Mouse (Mus musculus): ENCODE measurements at regions not wholly inside any gene's neighbourhood (a gene's known extent, or its start where the extent isn't known, plus 50 kb on each side); places are given as distances from the start of the nearest gene placed in this dataset.
A peak's percentile ranks its signal among the peaks of the same experiment; 100 is the strongest.

DNA sequence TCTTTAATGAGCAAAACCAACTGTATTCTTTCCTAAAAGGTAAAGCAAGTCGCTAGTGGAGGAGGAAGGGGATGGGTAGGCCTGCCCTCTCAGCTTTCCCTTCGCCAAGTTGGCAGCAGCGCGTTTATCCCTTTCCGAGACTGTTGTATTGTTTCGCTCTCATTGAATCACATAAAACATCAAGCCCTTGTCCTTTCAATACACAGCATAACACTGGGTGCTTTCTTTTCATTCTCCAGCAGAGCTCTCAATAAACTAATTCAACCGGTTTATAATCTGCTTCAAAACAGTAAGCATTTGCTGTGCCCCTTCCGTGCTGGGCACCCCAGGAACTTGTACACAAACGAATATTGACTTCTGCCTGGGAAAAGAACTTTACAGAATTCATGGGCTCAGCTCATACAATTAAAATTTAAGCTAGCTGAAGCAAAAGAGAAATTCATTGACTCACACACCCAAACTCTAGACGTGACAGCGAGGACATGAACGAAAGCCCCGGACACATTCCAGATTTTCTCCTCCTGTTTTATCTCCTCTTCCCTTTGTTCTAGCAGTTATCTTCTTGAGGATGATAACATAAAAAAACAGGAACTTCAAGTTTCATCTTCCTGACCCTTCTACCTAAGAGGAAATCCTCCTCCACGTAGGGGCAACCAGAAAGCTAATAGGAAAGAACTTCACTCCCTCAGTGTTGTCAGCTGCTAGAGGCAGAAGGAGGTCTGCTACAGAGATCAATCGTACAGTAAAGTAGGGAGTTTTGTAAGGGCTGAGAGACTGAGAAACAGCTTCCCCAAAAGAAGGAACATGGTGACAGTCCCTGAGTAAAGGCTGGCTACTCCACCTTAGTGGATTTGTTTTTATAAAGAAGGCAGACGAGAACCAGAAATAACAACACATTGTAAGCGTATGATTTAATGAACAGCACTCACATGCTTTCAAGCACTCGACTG is 177.9 kb downstream of the Kdr start:
- Histone ChIP-seq H3K9me3 (no peaks in the 10 kb centered on the region), H3K4me1 (replicated peaks) (peaks cover 4% of the 10 kb centered on the region; the same call in 1 of the 2 replicates), H3K9ac (no peak overlapping the region), H3K36me3 (no peaks in the 10 kb centered on the region), H3K4me3 (no peak overlapping the region), H3K27me3 (no peaks in the 10 kb centered on the region), H3K4me2 (no peak overlapping the region), H3K27ac (replicated peaks) (peak overlapping the region; percentile 64)
- WGBS = 51% methylated on average over 18 of the region's 18 CpGs
- no peak for ATAC-seq (ENCODE audit: low FRiP score, low read depth)

DNA sequence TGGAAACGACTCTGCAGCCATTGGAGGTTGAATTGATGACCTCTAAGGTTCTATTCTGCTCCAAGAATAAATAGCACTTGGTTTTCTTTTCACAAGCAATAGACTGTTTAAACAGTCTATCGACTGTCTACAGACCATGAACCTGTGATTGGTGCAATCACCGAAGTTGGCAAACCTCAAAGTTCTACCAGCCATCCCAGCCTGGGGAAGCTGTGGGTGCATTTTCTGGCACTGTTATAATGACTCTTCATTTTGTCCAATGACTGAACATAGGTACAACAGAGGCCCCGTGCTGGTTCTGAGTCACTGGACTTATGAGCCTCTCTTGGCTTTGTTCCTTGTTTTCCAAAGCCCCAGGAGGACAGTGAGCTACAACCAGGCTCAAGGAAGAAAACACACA is 178.6 kb downstream of the Kdr start:
- WGBS = 61% methylated on average over 4 of the region's 4 CpGs
- no peak overlapping the region for H3K4me2 ChIP-seq
- H3K4me1 ChIP-seq (replicated peaks) = peaks cover 4% of the 10 kb centered on the region; the same call in 1 of the 2 replicates
- H3K9me3 ChIP-seq = no peaks in the 10 kb centered on the region
- H3K9ac ChIP-seq = no peak overlapping the region
- H3K27ac ChIP-seq (replicated peaks) = peak overlapping the region; percentile 64
- H3K4me3 ChIP-seq = no peak overlapping the region
- no peak for ATAC-seq (ENCODE audit: low FRiP score, low read depth)
- H3K27me3 ChIP-seq = no peaks in the 10 kb centered on the region
- no peaks in the 10 kb centered on the region for H3K36me3 ChIP-seq

DNA sequence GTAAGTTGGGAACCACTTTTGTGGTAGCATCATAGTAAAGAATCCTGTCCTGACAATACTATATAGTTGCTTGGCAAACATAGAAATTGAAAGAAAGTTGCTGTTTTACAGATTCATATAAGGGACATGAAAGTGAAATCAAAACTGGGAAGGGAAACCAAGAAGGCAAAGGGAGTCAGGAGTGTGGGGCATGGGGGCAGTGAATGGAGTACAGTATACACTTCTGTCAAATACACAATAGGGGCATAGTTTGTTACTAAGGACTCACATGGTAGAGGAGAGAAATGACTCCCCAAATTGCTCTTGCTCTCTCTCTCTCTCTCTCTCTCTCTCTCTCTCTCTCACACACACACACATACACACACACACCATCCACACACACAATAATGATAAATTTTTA is 185.1 kb downstream of the Kdr start:
- H3K36me3 ChIP-seq = no peaks in the 10 kb centered on the region
- H3K9me3 ChIP-seq = no peaks in the 10 kb centered on the region
- no peak overlapping the region for H3K4me3 ChIP-seq
- H3K4me1 ChIP-seq (replicated peaks) = no peaks in the 10 kb centered on the region; the same call in 1 of the 2 replicates
- H3K27ac ChIP-seq (replicated peaks) = no peak overlapping the region
- no peak overlapping the region for H3K4me2 ChIP-seq
- no peaks in the 10 kb centered on the region for H3K27me3 ChIP-seq
- no peak for ATAC-seq (ENCODE audit: low FRiP score, low read depth)
- H3K9ac ChIP-seq = no peak overlapping the region

DNA sequence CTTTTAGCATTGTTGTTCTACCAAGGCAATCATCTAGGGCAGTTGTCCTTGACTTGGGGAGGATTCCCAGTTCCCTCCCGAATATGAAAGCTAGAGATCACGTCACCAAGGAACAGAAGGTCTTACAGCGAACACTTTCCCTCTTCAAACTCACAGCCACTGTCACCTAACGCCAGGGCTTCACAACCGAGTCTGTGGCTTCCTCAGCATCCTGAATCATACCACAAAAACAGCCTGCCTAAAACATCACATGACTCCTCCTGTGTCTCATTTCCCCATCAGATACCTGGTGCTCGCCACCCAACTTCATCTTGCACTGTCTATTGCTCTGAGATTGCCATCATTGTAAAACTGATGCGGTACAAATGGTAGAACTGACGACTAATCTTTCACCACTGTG is 186.5 kb downstream of the Kdr start:
- no peak for ATAC-seq (ENCODE audit: low FRiP score, low read depth)
- Histone ChIP-seq H3K27ac (replicated peaks) (no peak overlapping the region), H3K4me2 (no peak overlapping the region), H3K9me3 (no peaks in the 10 kb centered on the region), H3K36me3 (no peaks in the 10 kb centered on the region), H3K4me3 (no peak overlapping the region), H3K9ac (no peak overlapping the region), H3K4me1 (replicated peaks) (no peaks in the 10 kb centered on the region; the same call in 1 of the 2 replicates), H3K27me3 (no peaks in the 10 kb centered on the region)
- 88% methylated on average over 8 of the region's 8 CpGs for WGBS

DNA sequence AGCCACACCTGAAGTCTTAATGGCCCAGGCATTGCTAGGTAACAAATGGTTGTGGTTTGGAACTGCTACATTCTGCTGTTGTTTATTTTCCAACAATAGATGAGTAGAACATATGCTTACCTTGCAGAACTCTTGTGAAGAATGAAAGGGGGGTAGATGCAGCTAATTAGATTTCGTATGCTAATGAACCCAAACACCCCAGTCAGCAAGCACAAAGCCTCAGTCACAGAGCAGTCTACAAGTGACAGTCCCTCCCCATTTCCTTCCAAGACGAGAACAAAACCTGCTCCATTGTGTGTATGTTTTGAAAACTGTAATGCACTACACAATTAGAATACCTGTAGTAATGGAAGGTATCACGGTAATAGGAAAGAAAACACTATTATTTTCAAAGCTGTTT is 190.2 kb downstream of the Kdr start:
- Histone ChIP-seq H3K9me3 (no peaks in the 10 kb centered on the region), H3K4me3 (no peak overlapping the region), H3K4me1 (replicated peaks) (no peaks in the 10 kb centered on the region; the same call in 1 of the 2 replicates), H3K27me3 (no peaks in the 10 kb centered on the region), H3K27ac (replicated peaks) (peak overlapping the region; percentile 30; the same call in 1 of the 2 replicates), H3K36me3 (no peaks in the 10 kb centered on the region), H3K4me2 (no peak overlapping the region), H3K9ac (no peak overlapping the region)
- ATAC-seq (ENCODE audit: low FRiP score, low read depth) = no peak
- 27% methylated on average over 3 of the region's 3 CpGs for WGBS

DNA sequence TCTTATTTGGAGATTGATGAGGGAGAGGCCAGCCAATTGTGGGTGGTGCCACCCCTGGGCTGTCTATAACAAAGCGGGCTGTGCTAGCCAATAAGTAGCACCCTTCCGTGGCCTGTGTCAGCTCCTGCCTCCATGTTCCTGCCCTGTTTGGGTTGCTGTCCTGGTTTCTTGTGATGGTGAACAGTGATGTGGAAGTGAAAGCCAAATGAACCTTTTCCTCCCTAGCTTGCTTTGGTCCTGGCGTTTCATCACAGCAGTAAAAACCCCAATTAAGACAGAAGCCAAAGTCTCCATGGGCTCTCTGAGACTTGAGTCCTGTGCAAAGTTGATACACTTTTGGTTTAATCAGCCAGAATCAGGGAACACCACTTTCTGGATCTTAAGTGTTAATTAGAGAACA is 192.1 kb downstream of the Kdr start:
- no peak for ATAC-seq (ENCODE audit: low FRiP score, low read depth)
- Histone ChIP-seq H3K4me3 (no peak overlapping the region), H3K4me2 (no peak overlapping the region), H3K36me3 (no peaks in the 10 kb centered on the region), H3K9ac (no peak overlapping the region), H3K9me3 (no peaks in the 10 kb centered on the region), H3K27ac (replicated peaks) (no peak overlapping the region), H3K4me1 (replicated peaks) (no peaks in the 10 kb centered on the region; the same call in 1 of the 2 replicates), H3K27me3 (no peaks in the 10 kb centered on the region)
- WGBS = 91% methylated on average over 3 of the region's 3 CpGs

DNA sequence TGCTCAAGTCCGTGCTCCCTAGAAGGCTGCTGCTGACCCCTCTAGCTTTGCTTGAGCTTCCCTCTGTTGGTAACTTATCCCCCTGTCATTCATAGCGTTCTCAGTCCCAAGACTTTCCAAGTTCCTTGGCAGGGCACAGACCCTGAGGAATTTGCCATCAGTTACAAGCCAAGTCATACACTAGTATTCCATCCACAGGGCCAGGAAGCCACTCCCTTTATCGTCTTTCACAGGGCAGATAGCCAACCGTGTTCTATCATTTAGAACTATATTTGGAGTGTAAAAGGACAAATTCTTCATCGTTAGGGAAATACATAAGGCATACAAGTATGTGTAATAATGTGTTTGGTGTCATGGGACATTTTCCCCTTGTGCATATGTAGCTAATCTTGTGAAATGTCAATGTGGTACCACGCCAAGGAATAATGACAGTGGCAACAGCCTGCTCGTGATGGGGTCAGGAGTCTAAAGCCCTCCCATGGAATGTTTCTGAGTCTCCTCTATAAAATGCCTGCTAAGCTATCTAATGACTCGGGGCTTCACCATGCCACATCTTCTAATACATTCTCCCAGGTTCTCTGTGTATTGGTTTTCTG is 193.2 kb downstream of the Kdr start:
- no peak for ATAC-seq (ENCODE audit: low FRiP score, low read depth)
- 83% methylated on average over 8 of the region's 8 CpGs for WGBS
- H3K4me2 ChIP-seq = no peak overlapping the region

DNA sequence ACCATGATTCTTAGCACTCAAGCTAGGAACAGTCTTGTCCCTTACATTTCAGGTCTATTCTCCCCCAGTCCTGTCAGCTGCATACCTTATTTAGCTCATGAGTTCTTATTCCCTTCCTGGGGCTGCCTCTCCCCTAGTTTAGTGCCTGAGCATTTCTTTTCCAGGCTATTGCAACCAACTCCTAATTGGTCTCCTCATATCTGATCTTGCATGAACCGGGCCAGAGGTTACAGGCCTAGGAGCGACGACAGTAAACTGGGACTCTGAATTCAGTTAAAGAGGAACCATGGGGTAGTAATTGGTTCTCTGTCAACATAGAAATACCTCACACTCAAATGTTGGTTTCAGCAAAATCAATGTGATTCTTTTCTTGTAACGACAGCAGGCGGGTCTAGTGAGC is 195.9 kb downstream of the Kit start:
- H3K4me3 ChIP-seq = no peak overlapping the region
- no peaks in the 10 kb centered on the region for H3K36me3 ChIP-seq
- 88% methylated on average over 5 of the region's 5 CpGs for WGBS
- H3K9ac ChIP-seq = no peak overlapping the region
- peaks cover 3% of the 10 kb centered on the region; the same call in 1 of the 2 replicates for H3K9me3 ChIP-seq
- no peak for ATAC-seq (ENCODE audit: low FRiP score, low read depth)
- no peak overlapping the region for H3K27ac ChIP-seq (replicated peaks)
- no peak overlapping the region for H3K4me2 ChIP-seq
- no peaks in the 10 kb centered on the region for H3K27me3 ChIP-seq
- no peaks in the 10 kb centered on the region for H3K4me1 ChIP-seq (replicated peaks)

More for the DNA sequence above, 193.2 kb downstream of the Kdr start:
- Histone ChIP-seq H3K4me1 (replicated peaks) (no peaks in the 10 kb centered on the region; the same call in 1 of the 2 replicates), H3K27ac (replicated peaks) (no peak overlapping the region), H3K36me3 (no peaks in the 10 kb centered on the region), H3K9ac (no peak overlapping the region), H3K4me3 (no peak overlapping the region), H3K27me3 (no peaks in the 10 kb centered on the region), H3K9me3 (no peaks in the 10 kb centered on the region)

DNA sequence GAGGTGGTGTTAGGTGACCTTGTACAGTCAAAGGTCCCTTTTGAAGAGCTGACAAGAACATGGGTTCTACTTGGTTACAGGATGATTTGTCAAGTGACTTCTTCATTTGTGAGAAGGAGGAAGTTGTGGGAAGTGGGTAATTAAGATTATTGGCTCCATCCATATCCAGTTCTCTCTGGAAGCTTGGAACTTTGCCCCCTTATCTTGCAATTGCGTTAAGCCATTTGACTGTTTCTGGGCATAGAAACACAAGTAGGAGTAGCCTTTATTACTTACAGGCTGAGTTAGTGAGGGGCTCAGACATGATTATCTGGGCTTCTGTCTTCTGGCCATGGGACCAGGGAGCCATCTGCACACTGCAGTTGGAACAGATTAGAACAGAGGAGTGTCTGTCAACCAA is 192.5 kb downstream of the Kit start:
- no peaks in the 10 kb centered on the region for H3K36me3 ChIP-seq
- peaks cover 3% of the 10 kb centered on the region; the same call in 1 of the 2 replicates for H3K9me3 ChIP-seq
- H3K9ac ChIP-seq = no peak overlapping the region
- no peak overlapping the region for H3K4me3 ChIP-seq
- no peak for ATAC-seq (ENCODE audit: low FRiP score, low read depth)
- WGBS = 90% methylated on average over 1 of the region's 1 CpGs
- no peak overlapping the region for H3K27ac ChIP-seq (replicated peaks)
- H3K27me3 ChIP-seq = no peaks in the 10 kb centered on the region
- H3K4me1 ChIP-seq (replicated peaks) = peaks cover 6% of the 10 kb centered on the region
- H3K4me2 ChIP-seq = no peak overlapping the region

DNA sequence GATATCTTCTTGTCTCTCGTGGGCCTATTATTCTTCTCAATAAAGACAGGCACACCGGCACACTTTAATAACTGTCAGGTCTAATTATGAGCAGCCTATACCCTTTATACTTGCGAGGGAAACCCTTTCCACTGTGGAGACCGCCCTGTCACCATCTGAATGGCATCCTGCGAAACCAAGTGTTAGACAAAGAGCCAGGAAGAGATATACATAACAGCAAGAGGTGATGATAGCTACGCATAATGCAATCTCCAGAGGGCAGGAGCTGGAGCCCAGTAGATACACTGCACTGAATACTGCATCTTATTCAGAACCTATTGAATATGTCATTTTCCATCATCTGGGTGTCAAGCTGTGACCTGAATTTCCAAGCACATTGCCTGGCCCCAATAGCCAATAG is 187.7 kb downstream of the Kit start:
- Histone ChIP-seq H3K36me3 (no peaks in the 10 kb centered on the region), H3K9ac (no peak overlapping the region), H3K4me3 (no peak overlapping the region), H3K4me2 (no peak overlapping the region), H3K4me1 (replicated peaks) (peaks cover 7% of the 10 kb centered on the region), H3K9me3 (peaks cover 3% of the 10 kb centered on the region; the same call in 1 of the 2 replicates), H3K27me3 (no peaks in the 10 kb centered on the region), H3K27ac (replicated peaks) (no peak overlapping the region)
- peak; percentile 38; the same call in 1 of the 2 replicates for ATAC-seq (ENCODE audit: low FRiP score, low read depth)
- 58% methylated on average over 6 of the region's 6 CpGs for WGBS

DNA sequence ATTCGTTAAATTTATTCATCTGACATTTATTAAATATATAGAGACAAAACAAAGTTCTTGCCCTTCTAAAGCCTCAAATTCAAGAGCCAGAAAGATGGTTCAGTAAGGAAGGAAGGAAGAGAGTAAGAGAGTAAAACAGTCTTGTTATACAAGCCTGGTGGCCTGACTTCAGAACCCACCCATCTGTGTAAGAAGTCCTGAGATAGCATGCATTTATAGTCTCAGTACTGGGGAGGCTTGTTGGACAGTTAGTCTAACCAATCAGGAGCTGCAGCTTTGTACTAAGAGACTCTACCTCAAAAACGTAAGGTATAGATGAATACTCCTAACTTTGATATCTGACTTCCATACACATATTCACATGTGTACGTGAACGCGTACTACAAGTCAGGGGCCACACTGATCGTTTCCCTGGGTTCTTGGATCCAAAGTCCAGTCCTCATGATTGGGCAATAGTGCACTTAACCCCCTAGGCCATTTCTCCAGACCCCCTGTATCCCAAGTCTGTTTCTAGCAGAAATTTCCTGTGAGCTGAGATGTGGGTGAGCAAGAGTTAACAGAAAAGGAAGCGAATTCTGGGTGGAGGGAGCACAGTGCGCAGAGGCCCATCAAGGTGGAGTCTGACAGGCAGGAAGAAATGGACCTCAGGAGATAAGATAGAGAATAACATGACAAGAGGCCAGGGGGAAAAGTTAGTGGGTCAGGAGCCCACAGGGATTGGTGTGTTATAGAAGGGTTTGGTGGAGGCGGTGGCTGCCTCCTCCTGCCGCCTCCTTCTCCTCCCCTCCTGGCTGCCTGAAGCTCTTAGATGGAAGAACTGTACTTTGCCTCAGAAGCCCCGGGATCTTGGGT is 187.0 kb downstream of the Kit start:
- peaks cover 3% of the 10 kb centered on the region; the same call in 1 of the 2 replicates for H3K9me3 ChIP-seq
- H3K4me3 ChIP-seq = no peak overlapping the region
- no peak overlapping the region for H3K4me2 ChIP-seq
- ATAC-seq (ENCODE audit: low FRiP score, low read depth) = no peak
- H3K4me1 ChIP-seq (replicated peaks) = peaks cover 7% of the 10 kb centered on the region
- no peaks in the 10 kb centered on the region for H3K36me3 ChIP-seq
- H3K27me3 ChIP-seq = no peaks in the 10 kb centered on the region
- no peak overlapping the region for H3K9ac ChIP-seq
- no peak overlapping the region for H3K27ac ChIP-seq (replicated peaks)
- 79% methylated on average over 11 of the region's 11 CpGs for WGBS

Data from hindbrain, embryonic 15.5 days (tissue).